Mouse (Mus musculus) granulocyte monocyte progenitor cell, adult 5-6 weeks (primary cell): ENCODE measurements around the gene Zfp628. TPM values are rescaled to one million over a fixed set of nuclear protein-coding genes. Genes with fewer than 3 reads are reported as not detected.
A peak's percentile ranks its signal among the peaks of the same experiment; 100 is the strongest.

Source experiments
- ATAC-seq: replicated peaks from 2 replicates; pipeline ENCODE4 v1.8.0; 2016; ENCODE audit warnings: mild to moderate bottlenecking, moderate TSS enrichment, inconsistent platforms; ENCODE audit not compliant: poor library complexity, severe bottlenecking
- total RNA-seq, 2 experiments: library from RNA; stranded (forward) in 1 of 2; stranded (reverse) in 1 of 2; fragments of 200-712, 200-1000 nt in 1 of 2; fragments of >200 nt in 1 of 2; fragmentation: Nextera tagmentation in 1 of 2; gene quantifications; 2 replicates each; pipeline ENCODE4 v1.2.3; 2014 to 2017

Zfp628 gene
- total RNA-seq, 2 experiments from 2014 or later: 1.0 to 4.6 TPM

DNA sequence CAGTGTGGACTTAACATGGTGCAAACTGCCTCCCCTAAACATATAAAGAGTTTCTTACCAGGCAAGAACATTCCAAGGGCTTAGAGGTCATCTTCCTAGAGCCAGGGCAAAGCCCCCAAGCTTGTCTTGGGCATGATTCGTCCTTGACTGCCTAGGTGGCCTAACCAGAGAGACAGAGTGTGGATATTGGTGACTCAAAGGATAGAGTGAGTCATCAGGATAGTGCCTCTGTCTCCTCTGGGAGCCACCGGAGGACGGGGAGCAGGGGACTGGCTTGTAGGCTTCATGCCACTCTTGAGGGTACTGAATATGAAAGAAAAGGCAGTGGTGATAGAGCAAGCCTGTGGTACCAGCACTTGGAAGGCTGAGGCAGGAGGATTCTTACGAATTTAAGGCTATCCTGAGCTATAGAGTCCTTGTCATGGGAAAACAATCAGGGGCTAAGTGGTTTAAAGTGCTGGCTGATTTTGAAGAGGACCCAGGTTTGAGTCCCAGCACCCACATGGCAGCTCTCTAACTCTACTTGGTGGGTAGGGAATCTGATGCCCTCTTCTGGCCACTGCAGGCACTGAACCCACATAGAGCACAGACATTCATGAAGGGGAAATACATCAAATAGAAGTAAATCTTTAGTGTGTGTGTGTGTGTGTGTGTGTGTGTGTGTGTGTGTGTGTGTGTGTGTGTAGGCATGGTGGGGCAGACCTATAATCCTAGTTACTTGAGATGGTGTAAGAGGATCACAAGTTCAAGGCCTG is 19.3 kb downstream of the Zfp628 start:
- ATAC-seq: no peak

DNA sequence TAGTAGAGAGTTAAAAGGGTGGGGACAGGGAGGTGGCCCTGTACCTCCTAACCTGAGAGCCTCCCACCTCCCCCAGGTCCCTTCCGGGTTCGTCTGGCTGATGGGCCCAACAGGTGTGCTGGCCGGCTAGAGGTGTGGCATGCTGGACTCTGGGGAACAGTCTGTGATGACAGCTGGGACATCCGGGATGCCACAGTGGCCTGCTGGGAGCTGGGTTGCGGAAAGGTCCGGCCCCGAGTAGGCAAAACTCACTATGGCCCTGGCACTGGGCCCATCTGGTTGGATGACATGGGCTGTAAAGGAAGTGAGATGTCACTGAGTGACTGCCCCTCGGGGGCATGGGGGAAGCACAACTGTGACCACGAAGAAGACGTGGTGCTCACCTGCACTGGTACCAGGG is 21.8 kb downstream of the Zfp628 start:
- ATAC-seq: no peak

DNA sequence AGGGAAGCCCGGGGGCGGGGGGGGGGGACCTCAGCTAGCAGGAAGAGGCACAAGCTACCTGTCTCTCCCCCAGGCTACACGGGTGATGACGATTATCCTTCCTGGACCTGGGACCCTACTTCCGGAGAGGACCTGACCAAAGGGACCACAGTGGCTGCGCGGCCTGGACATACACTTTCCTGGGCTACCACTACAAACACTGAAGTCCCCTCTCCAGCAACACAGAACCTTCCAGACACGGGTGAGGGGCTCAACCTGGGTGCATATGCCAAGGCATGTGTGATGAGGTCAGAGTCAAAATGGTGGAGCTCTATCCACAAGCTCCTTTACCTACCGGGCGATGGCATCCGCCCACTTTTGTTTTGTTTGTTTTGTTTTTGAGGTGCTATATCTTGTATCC is 22.4 kb downstream of the Zfp628 start:
- ATAC-seq: no peak

DNA sequence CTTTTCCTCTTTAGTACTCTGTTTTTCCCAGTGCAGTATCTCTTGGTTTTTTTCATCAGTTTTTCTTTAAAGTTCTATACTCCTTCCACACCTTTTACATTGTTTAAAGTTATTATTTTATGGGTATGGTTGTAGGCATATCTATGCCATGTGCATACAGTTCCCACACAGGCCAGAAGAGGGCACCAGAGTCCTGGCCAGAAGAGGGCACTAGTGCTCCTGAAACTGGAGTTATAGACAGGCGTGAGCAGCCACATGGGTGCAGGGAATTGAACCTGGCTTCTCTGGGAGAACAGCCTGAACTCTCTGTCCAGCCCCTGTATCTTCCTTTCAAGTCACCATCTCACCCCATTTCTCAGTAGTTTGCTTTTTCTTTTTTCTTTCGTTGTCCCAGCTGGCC is 23.4 kb downstream of the Zfp628 start:
- peak; percentile 65 for ATAC-seq

DNA sequence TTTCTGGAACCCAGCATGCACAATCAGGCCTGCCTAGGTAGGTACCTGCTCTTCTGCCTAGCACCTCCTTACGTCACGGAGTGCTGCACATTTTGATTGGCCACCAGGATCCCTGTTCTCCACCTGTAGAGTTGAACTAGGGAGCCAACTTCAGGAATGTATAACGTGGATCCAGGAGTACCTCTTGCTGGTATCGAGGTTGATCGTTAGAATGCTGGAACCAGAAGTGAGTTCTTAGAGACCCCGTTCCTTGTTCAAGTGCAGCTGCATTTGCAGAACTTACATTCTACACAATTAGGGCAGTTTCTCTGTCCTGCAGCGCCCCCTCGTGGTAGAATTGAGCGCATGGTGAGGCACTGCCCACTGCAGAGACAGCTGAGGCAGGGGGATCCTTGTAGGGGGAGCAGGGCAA is 25.1 kb downstream of the Zfp628 start:
- peak; percentile 56 for ATAC-seq

DNA sequence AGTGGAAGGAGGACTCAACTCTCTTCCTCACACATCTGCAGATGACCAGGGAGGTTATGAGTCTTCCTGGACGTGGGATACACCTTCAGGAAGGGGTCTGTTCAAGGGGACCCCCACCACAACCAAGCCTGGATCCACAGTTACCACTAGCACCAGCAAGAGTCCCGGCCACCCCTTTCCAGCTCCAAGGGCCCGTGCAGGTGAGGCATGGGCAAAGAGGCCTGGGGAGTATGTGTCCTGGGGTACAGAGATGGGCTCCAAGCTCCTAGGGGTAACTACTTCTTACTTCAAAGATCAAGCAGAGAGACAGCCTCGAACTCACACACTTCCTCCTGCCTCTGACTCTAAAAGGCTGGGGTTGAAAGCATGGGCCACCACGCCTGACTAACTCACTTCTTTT is 27.7 kb downstream of the Zfp628 start:
- no peak for ATAC-seq

DNA sequence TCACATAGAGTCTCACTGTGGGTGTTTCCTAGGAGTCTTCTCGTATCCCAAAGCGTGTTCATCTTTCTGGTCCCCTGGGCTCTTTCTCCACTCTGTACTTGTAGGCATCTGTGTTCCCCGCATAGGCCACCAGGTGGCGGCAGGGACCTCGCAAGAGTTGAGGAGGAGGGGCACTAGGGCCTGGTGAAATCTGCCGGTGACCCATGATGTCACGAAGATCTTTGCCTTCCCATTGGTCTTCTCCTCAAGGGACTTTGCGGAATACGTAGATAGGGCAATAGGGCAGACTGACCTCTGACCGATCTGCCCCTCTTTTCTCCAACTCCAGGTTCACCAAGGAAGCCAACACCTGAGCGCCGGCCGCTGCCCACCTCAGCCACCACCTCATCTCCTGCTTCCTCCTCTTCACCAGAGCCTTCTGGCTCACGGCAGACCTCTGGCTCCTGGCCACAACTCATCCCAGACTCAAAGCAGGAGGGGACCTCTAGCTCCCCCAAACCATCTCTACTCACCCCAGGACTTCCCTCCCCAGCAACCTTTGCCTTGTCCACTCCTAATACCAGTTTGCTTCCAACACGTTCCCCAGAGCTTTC is 28.3 kb downstream of the Zfp628 start:
- peak; percentile 92 for ATAC-seq

DNA sequence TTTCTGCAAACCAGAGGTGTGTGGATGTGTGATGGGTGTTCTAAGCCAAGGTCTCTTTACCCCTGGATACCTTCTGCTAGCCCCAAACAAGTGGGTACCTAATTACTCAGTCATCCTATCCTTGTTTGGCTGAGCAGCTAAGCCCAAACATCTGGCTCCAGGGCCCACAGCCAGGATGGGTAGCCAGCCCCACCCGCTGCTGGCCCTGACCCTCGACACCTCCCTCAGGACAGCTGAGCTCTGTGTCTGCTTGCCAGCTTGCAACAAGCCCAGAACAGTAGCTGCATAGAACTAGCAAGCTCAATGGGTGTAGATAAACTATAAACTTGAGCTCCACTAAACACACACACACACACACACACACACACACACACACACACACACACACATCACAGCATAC is 32.8 kb downstream of the Zfp628 start:
- ATAC-seq: no peak

DNA sequence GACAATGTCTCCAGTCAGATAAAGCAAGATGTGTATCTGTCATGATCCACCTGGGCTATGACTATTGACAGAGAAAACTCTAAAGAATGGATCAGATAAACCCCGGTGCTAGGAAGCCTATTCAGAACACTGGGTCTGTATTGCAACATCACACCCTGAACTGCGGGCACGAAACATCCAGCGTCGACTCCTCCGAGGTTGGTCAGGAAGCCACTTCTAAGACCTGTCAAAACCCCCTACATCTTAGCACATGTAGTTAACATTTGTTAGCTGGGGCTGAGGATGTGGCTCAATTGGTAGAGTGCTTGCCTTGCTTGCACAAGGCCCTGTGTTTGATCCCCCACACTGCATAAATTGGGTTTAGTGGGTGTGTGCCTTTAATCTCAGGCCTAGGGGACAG is 33.4 kb downstream of the Zfp628 start:
- ATAC-seq: peak; percentile 41; the same call in 1 of the 2 replicates

DNA sequence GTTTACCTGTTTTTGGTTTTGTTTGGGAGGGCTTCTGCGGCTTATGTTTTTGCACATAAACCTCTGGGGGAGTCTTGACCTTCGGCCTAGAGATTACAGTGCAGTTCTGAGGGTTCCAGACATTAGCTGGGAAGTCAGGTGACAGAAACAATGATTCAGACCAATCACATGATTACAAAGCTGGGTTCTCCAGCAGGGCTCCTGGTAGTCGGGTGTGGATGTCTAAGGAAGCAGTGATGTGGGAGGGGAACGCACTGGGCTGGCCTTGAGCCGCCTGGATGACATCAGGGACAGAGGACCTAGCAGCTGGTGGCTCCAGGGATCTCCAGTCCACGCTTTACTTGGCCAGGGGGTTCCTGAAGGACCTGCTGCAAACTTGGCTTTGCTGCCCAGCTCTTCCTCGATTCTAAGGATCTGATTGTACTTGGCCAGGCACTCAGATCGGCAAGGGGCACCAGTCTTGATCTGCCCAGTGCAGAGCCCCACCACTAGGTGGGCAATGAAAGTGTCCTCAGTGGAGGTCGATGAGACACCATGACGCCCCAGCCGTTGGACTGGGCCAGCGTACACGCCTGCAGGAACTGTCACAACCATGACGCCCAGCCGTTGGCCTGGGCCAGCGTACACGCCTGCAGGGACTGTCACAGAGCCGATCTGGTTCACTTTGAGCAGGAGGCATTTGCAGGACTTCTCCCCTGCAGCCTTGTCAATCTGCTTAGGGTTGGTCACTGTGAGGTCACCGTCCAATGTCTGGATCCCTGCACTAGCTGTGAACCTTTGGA is 35.7 kb downstream of the Zfp628 start:
- no peak for ATAC-seq

DNA sequence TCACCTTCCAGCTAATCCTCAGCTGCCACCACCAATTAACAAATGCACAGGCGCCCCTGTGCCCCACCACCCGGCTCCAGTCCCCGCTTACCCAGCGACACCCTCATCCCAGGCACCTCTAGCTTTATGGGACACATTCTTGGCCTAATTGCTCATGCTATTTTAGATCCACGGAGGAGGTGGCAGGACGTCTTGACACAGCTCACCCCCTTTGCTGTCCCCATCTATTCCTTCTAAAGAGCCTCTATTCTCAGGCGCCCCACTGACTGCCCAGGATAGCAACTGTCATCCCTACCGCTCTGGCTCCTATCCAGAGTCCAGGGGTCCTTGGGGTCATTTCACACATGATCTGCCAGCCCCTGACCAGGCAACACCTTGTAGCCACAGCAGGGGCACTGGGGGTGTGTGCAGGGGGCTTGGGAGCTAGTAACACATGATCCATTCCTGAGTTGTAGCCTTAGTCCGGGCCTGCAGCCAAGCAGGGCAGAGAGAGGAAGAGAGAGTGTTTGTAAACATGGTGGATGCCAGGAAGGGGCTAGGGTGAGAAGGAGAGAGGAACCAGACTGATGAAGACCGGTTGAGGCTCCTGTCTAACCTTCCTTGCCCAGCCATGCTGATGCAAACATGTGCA is 38.9 kb downstream of the Zfp628 start:
- ATAC-seq: no peak

DNA sequence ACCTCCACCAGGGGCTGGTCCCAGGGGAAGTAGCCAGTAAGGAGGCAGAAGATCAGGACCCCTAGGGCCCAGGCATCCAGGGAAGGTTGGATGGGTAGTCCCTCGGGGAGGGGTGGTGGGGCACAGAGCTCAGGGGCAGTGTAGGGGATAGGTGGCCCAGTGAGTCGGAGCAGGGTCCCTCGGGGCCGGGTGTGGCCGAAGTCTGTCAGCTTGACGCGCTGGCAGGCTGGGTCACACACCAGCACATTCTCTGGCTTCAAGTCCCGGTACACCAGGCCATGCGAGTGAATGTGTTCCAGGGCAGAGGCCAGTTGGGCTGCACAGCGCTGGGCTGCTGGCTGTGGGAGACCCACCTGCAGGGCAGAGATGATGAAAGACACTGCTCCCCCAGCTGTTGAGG is 42.3 kb downstream of the Zfp628 start:
- no peak for ATAC-seq

DNA sequence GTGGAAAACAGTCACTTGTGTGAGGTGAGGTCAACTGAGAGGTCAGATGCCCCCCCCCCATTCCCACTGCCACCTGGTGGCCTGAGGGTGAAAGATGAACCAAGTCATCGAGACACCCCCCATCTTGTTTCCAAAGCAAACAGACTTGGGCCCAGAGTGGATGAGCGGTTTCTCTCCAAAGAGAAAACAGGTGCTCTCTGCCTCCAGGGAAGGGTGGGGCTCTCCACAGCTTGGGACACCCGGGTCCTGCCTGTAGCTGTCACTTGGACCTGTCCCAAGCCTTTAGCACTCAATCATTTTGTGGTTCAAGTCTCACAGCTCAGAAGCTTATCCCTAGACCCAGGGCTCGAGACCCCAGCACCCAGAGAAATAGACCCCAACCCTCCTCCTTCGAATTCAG is 48.5 kb downstream of the Zfp628 start:
- ATAC-seq: no peak

DNA sequence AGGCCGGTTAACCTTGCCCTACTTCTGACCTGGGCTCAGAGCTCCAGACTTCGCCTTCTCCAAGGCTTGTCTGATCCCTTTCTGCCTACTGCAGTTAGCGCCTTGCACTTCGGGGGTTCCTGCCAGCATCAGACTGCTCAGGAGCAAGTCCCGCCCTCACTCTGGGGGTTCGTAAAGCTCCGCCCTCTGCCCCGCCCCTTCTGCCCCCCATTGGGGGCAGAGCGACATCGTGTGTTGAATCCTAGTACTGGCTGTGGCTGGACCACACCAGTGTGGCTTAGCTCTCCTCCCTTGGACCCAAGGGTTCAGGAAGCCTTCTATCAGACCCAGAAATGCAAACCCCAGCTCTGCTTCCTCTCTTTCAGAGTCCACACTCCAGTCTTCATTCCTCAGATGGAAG is 49.3 kb downstream of the Zfp628 start, which contains the start of gene Sbk2:
Gene Sbk2, minus strand, starts transcription at position 135 of the 400 bp plus-strand sequence.
- peak; percentile 99 for ATAC-seq

DNA sequence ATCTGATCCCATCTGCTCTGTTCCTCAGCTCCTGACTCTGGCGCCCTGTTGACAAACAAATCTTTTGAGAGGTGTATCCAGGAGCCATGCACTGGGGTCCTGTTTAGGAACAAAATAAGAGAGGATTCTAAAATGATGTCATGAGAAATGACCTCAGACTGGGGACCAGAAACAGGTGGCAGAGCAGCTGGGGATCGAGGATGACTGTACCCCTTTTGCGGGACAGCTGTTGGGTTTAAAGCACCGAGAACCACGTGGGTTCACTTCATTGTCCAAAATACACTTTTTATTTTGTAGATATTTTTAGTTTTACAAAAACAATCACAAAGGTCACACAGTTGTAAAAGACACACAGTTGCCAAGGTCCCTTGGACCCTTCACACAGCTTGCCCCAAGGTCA is 50.0 kb downstream of the Zfp628 start:
- no peak for ATAC-seq

DNA sequence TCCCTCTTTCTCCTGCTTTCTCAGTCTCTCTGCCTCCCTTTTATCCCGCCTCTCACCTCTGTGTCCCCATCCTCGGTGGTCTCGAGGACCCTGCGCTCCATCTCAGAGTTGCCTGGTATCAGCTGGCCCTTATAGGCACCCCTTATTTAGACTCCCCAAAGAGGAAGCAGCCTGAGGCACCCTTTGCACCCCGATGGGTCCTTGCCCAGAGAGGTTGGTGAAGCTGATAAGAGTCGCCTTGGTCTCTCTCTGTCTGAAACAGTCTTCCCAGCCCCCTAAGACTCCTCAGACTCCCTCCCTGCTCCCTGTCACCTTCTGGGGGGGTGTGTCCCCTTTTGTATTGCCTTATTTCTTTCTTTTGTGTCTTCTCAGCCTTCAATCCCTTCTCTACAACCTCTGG is 56.1 kb downstream of the Zfp628 start, which contains the start of gene Sbk3:
Gene Sbk3, minus strand, starts transcription at position 101 of the 400 bp plus-strand sequence.
- ATAC-seq: no peak

Other genes with a start within 250 kb of the Zfp628 start
Only the 30 nearest of the 33 such genes appear.
- gene Tmem150b, start 190.0 kb upstream of the Zfp628 start, total RNA-seq (2014; fragmentation: Nextera tagmentation): 32.7 and 33.4 TPM in 2 replicates
- gene Tmem150b, start 190.0 kb upstream of the Zfp628 start, total RNA-seq (2017): 13.5 and 18.5 TPM in 2 replicates
- 62.7 and 107 TPM in 2 replicates for gene Kmt5c, start 175.1 kb upstream of the Zfp628 start, total RNA-seq (2014; fragmentation: Nextera tagmentation)
- 58.5 and 74.7 TPM in 2 replicates for gene Kmt5c, start 175.1 kb upstream of the Zfp628 start, total RNA-seq (2017)
- 50.3 and 69.2 TPM in 2 replicates for gene Cox6b2, start 162.1 kb upstream of the Zfp628 start, total RNA-seq (2014; fragmentation: Nextera tagmentation)
- 28.9 and 30.7 TPM in 2 replicates for gene Cox6b2, start 162.1 kb upstream of the Zfp628 start, total RNA-seq (2017)
- not detected in 2 replicates for gene Fam71e2, start 143.9 kb upstream of the Zfp628 start, total RNA-seq (2014; fragmentation: Nextera tagmentation)
- not detected in 2 replicates for gene Fam71e2, start 143.9 kb upstream of the Zfp628 start, total RNA-seq (2017)
- not detected in 2 replicates for gene Il11, start 132.4 kb upstream of the Zfp628 start, total RNA-seq (2014; fragmentation: Nextera tagmentation)
- gene Il11, start 132.4 kb upstream of the Zfp628 start, total RNA-seq (2017): not detected in 2 replicates
- not detected in 2 replicates for gene Tmem190, start 132.3 kb upstream of the Zfp628 start, total RNA-seq (2014; fragmentation: Nextera tagmentation)
- gene Tmem190, start 132.3 kb upstream of the Zfp628 start, total RNA-seq (2017): not detected in 2 replicates
- 3.2 and 6.2 TPM in 2 replicates for gene Tmem238, start 125.6 kb upstream of the Zfp628 start, total RNA-seq (2014; fragmentation: Nextera tagmentation)
- gene Tmem238, start 125.6 kb upstream of the Zfp628 start, total RNA-seq (2017): 4.6 and 7.6 TPM in 2 replicates
- gene Rpl28, start 122.3 kb upstream of the Zfp628 start, total RNA-seq (2014; fragmentation: Nextera tagmentation): 1,827 and 2,944 TPM in 2 replicates
- gene Rpl28, start 122.3 kb upstream of the Zfp628 start, total RNA-seq (2017): 828 and 1,139 TPM in 2 replicates
- gene Ube2s, start 102.6 kb upstream of the Zfp628 start, total RNA-seq (2014; fragmentation: Nextera tagmentation): 236 and 240 TPM in 2 replicates
- gene Ube2s, start 102.6 kb upstream of the Zfp628 start, total RNA-seq (2017): 230 and 245 TPM in 2 replicates
- not detected in 2 replicates for gene Shisa7, start 70.5 kb upstream of the Zfp628 start, total RNA-seq (2014; fragmentation: Nextera tagmentation)
- not detected in 2 replicates for gene Shisa7, start 70.5 kb upstream of the Zfp628 start, total RNA-seq (2017)
- gene Isoc2b, start 45.0 kb upstream of the Zfp628 start, total RNA-seq (2014; fragmentation: Nextera tagmentation): 11.8 and 13.2 TPM in 2 replicates
- gene Isoc2b, start 45.0 kb upstream of the Zfp628 start, total RNA-seq (2017): 43.0 and 72.6 TPM in 2 replicates
- gene Isoc2a, start 38.1 kb upstream of the Zfp628 start, total RNA-seq (2014; fragmentation: Nextera tagmentation): 5.3 and 7.9 TPM in 2 replicates
- gene Isoc2a, start 38.1 kb upstream of the Zfp628 start, total RNA-seq (2017): 7.9 and 10.7 TPM in 2 replicates
- not detected in 2 replicates for gene Gm36210, start 8.7 kb upstream of the Zfp628 start, total RNA-seq (2014; fragmentation: Nextera tagmentation)
- gene Gm36210, start 8.7 kb upstream of the Zfp628 start, total RNA-seq (2017): not detected in 2 replicates
- gene Nat14, start 6.8 kb downstream of the Zfp628 start, total RNA-seq (2014; fragmentation: Nextera tagmentation): 1.4 TPM in 1 of 2 replicates, not detected in the other
- not detected in 2 replicates for gene Nat14, start 6.8 kb downstream of the Zfp628 start, total RNA-seq (2017)
- gene Ssc5d, start 10.6 kb downstream of the Zfp628 start, total RNA-seq (2014; fragmentation: Nextera tagmentation): not detected in 2 replicates
- gene Ssc5d, start 10.6 kb downstream of the Zfp628 start, total RNA-seq (2017): 0.05 TPM in 1 of 2 replicates, not detected in the other
- gene Sbk2, start 49.2 kb downstream of the Zfp628 start, total RNA-seq (2014; fragmentation: Nextera tagmentation): not detected in 2 replicates
- not detected in 2 replicates for gene Sbk2, start 49.2 kb downstream of the Zfp628 start, total RNA-seq (2017)
- not detected in 2 replicates for gene Sbk3, start 56.0 kb downstream of the Zfp628 start, total RNA-seq (2014; fragmentation: Nextera tagmentation)
- not detected in 2 replicates for gene Sbk3, start 56.0 kb downstream of the Zfp628 start, total RNA-seq (2017)
- gene Zfp579, start 80.9 kb downstream of the Zfp628 start, total RNA-seq (2014; fragmentation: Nextera tagmentation): 10.0 and 14.1 TPM in 2 replicates
- 2.3 and 11.2 TPM in 2 replicates for gene Zfp579, start 80.9 kb downstream of the Zfp628 start, total RNA-seq (2017)
- gene Zfp524, start 99.2 kb downstream of the Zfp628 start, total RNA-seq (2014; fragmentation: Nextera tagmentation): 23.3 and 30.7 TPM in 2 replicates
- gene Zfp524, start 99.2 kb downstream of the Zfp628 start, total RNA-seq (2017): 8.5 and 9.3 TPM in 2 replicates
- 27.4 and 33.9 TPM in 2 replicates for gene Fiz1, start 99.5 kb downstream of the Zfp628 start, total RNA-seq (2014; fragmentation: Nextera tagmentation)
- gene Fiz1, start 99.5 kb downstream of the Zfp628 start, total RNA-seq (2017): 15.6 and 23.4 TPM in 2 replicates
- not detected in 2 replicates for gene Gm44973, start 100.3 kb downstream of the Zfp628 start, total RNA-seq (2014; fragmentation: Nextera tagmentation)
- gene Gm44973, start 100.3 kb downstream of the Zfp628 start, total RNA-seq (2017): 7.5 TPM in 1 of 2 replicates, not detected in the other
- gene Zfp865, start 105.2 kb downstream of the Zfp628 start, total RNA-seq (2014; fragmentation: Nextera tagmentation): 15.2 and 18.2 TPM in 2 replicates
- gene Zfp865, start 105.2 kb downstream of the Zfp628 start, total RNA-seq (2017): 8.4 and 11.2 TPM in 2 replicates
- 1.8 TPM in 1 of 2 replicates, not detected in the other for gene Ccdc106, start 105.3 kb downstream of the Zfp628 start, total RNA-seq (2014; fragmentation: Nextera tagmentation)
- not detected in 2 replicates for gene Ccdc106, start 105.3 kb downstream of the Zfp628 start, total RNA-seq (2017)
- not detected in 2 replicates for gene 4632433K11Rik, start 118.9 kb downstream of the Zfp628 start, total RNA-seq (2014; fragmentation: Nextera tagmentation)
- gene 4632433K11Rik, start 118.9 kb downstream of the Zfp628 start, total RNA-seq (2017): 0.57 and 1.2 TPM in 2 replicates
- 0.28 and 0.54 TPM in 2 replicates for gene Zfp784, start 123.2 kb downstream of the Zfp628 start, total RNA-seq (2014; fragmentation: Nextera tagmentation)
- gene Zfp784, start 123.2 kb downstream of the Zfp628 start, total RNA-seq (2017): 0.98 and 1.1 TPM in 2 replicates
- 1.3 and 7.3 TPM in 2 replicates for gene Zfp580, start 136.3 kb downstream of the Zfp628 start, total RNA-seq (2014; fragmentation: Nextera tagmentation)
- gene Zfp580, start 136.3 kb downstream of the Zfp628 start, total RNA-seq (2017): 1.2 and 1.3 TPM in 2 replicates
- 204 and 227 TPM in 2 replicates for gene U2af2, start 146.9 kb downstream of the Zfp628 start, total RNA-seq (2014; fragmentation: Nextera tagmentation)
- gene U2af2, start 146.9 kb downstream of the Zfp628 start, total RNA-seq (2017): 253 and 265 TPM in 2 replicates
- 56.6 and 57.4 TPM in 2 replicates for gene Epn1, start 165.0 kb downstream of the Zfp628 start, total RNA-seq (2014; fragmentation: Nextera tagmentation)
- gene Epn1, start 165.0 kb downstream of the Zfp628 start, total RNA-seq (2017): 34.4 and 62.6 TPM in 2 replicates
- not detected in 2 replicates for gene Rfpl4, start 201.7 kb downstream of the Zfp628 start, total RNA-seq (2014; fragmentation: Nextera tagmentation)
- gene Rfpl4, start 201.7 kb downstream of the Zfp628 start, total RNA-seq (2017): not detected in 2 replicates
- gene Rasl2-9, start 210.7 kb downstream of the Zfp628 start, total RNA-seq (2014; fragmentation: Nextera tagmentation): 2.0 TPM in 1 of 2 replicates, not detected in the other
- not detected in 2 replicates for gene Rasl2-9, start 210.7 kb downstream of the Zfp628 start, total RNA-seq (2017)